In the genomic region with DNA sequence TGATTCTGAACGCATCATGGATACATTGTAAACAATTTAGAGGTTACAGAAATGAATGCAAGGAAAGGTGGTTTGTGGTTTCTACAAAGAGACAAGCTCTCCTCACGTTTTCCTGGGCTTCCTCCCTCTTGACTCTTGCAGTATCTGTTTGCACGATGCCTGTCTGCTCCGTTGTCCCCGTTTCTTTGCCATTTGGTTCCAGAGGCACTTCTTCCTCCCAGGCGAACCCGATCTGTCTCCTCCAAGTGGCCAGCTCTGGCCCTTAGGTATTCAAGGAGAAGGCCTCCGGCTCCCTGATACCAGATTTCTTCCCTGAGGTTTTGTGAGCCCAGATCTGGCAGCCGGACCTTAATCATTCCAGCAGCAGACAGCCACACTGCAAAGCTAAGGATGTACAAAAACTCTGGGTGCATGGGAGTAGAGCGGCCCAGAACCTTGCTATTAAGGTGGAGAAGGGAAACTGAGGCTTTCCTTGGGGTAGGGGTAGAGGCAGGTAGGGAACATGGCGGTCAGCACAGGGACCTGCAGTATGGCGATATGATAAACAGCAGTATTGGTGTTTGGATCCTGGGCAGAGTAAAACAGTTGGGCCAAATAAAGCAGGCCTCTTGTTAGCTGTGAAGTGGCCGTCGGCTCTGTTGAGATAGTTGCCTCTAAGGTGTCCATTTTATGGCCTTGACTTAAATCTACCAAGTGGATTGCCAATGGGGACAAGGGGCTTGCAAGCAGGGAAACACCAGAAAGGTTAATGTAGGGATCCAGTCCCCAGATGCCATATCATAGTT, we compare ENCODE assay signal across 11 mouse cellular contexts.
DNase-seq lines count a peak whose midpoint lies in the region; ATAC-seq and TF ChIP-seq lines count a peak whose summit lies in the region.
"Had no signal": no experiment of that assay in that cellular context is flagged by ENCODE, and none has a peak within 500 bp of the region (broad histone marks: within the 10 kb centered on the region; RNA-seq: fewer than 3 reads in every experiment).

No protein-coding gene starts in this region.

- H3K9ac ChIP-seq in midbrain, embryonic 14.5 days (replicated peaks; ENCODE audit: low read length) = no peak overlapping the region
- H3K9ac ChIP-seq: midbrain, embryonic 13.5 days had no signal

- 0 out of 2 replicates have a peak, but pooled peaks cover 3% of the 10 kb centered on the region for H3K36me3 ChIP-seq in thymus, adult 2 months (ENCODE audit: control insufficient read depth, insufficient read depth, low read length)
- no peaks in the 10 kb centered on the region for H3K36me3 ChIP-seq in midbrain, embryonic 14.5 days (ENCODE audit: control insufficient read depth, insufficient read depth, low read length)
- H3K36me3 ChIP-seq: embryonic facial prominence, embryonic 10.5 days; limb, embryonic 10.5 days; midbrain, embryonic 13.5 days had no signal

- no peak for TF ChIP-seq CTCF in thymus, adult 2 months (IDR thresholded peaks at IDR 0.05; ENCODE audit: borderline replicate concordance, control insufficient read depth, extremely low read depth, insufficient read depth, low read length, poor library complexity)
- TF ChIP-seq CTCF in olfactory bulb, adult 2 months (IDR thresholded peaks at IDR 0.05; ENCODE audit: insufficient read depth, low read depth, low read length) = no peak

- peak overlapping the region; percentile 54 for H3K27ac ChIP-seq in thymus, adult 2 months (ENCODE audit: control insufficient read depth, insufficient read depth, low read length)
- peak overlapping the region; percentile 92 for H3K27ac ChIP-seq in olfactory bulb, adult 2 months (ENCODE audit: insufficient read depth, low read depth, low read length)
- H3K27ac ChIP-seq in midbrain, embryonic 14.5 days (replicated peaks; ENCODE audit: low read depth, low read length) = no peak overlapping the region
- H3K27ac ChIP-seq: embryonic facial prominence, embryonic 10.5 days; limb, embryonic 10.5 days; midbrain, embryonic 13.5 days had no signal

- peak; percentile 50 for DNase-seq in cerebellum, adult 11 months
- no peak for DNase-seq in cerebellum, postnatal 4 days (ENCODE audit: low spot score in 2 of 2)
- DNase-seq in kidney, adult 9 months = peak; percentile 38
- DNase-seq in kidney, adult 8-10 months = no peak
- DNase-seq in thymus, adult 2 months = peak; percentile 25
- DNase-seq in thymus, postnatal 25 days = no peak
- DNase-seq in midbrain, embryonic 14.5 days = no peak

- 50% methylated on average over 14 of the region's 14 CpGs for WGBS in thymus, adult 2 months
- 53% methylated on average over 14 of the region's 14 CpGs for WGBS in olfactory bulb, adult 2 months
- 80% methylated on average over 14 of the region's 14 CpGs for WGBS in midbrain, embryonic 14.5 days

- ATAC-seq in midbrain, embryonic 14.5 days (ENCODE audit: low FRiP score, low TSS enrichment) = no peak
- ATAC-seq: midbrain, embryonic 13.5 days had no signal

- no peaks in the 10 kb centered on the region for H3K9me3 ChIP-seq in midbrain, embryonic 14.5 days (ENCODE audit: control insufficient read depth, low read length)
- H3K9me3 ChIP-seq: embryonic facial prominence, embryonic 10.5 days; limb, embryonic 10.5 days; midbrain, embryonic 13.5 days had no signal

- H3K4me2 ChIP-seq in midbrain, embryonic 14.5 days (ENCODE audit: low read length) = no peak overlapping the region
- H3K4me2 ChIP-seq: midbrain, embryonic 13.5 days had no signal

- no peak for TF ChIP-seq POLR2A in thymus, adult 2 months (IDR thresholded peaks at IDR 0.05; ENCODE audit: control insufficient read depth, extremely low read depth, insufficient read depth, low read length, poor library complexity)
- TF ChIP-seq POLR2A in olfactory bulb, adult 2 months (IDR thresholded peaks at IDR 0.05; ENCODE audit: insufficient read depth, low read depth, low read length) = no peak

- H3K4me3 ChIP-seq in thymus, adult 2 months (ENCODE audit: control insufficient read depth, insufficient read depth, low read length) = no peak overlapping the region
- peak overlapping the region; percentile 14; the same call in 1 of the 2 replicates for H3K4me3 ChIP-seq in olfactory bulb, adult 2 months (ENCODE audit: insufficient read depth, low read depth, low read length)
- H3K4me3 ChIP-seq in midbrain, embryonic 14.5 days (replicated peaks; ENCODE audit: low read depth, low read length) = no peak overlapping the region
- H3K4me3 ChIP-seq: embryonic facial prominence, embryonic 10.5 days; limb, embryonic 10.5 days; midbrain, embryonic 13.5 days had no signal

- H3K4me1 ChIP-seq in thymus, adult 2 months (replicated peaks; ENCODE audit: control insufficient read depth, insufficient read depth, low read length) = peaks cover 38% of the 10 kb centered on the region
- peaks cover 57% of the 10 kb centered on the region for H3K4me1 ChIP-seq in olfactory bulb, adult 2 months (ENCODE audit: control insufficient read depth, insufficient read depth, low read length)
- peaks cover 33% of the 10 kb centered on the region for H3K4me1 ChIP-seq in midbrain, embryonic 14.5 days (ENCODE audit: control insufficient read depth, insufficient read depth, low read length)

- H3K27me3 ChIP-seq in thymus, adult 2 months (ENCODE audit: control insufficient read depth, insufficient read depth, low read length) = no peaks in the 10 kb centered on the region
- peaks cover 65% of the 10 kb centered on the region for H3K27me3 ChIP-seq in midbrain, embryonic 14.5 days (ENCODE audit: control insufficient read depth, insufficient read depth, low read length)

Comparison
In these comparisons a context has a peak if more than half of its experiments do, and no peak if none do; other contexts are left out.
1. DNase-seq: peak in cerebellum, adult 11 months (single experiment), kidney, adult 9 months (single experiment) and thymus, adult 2 months (single experiment); none in cerebellum, postnatal 4 days (0 of 2), kidney, adult 8-10 months (0 of 2), thymus, postnatal 25 days (single experiment) and midbrain, embryonic 14.5 days (single experiment).